29 mouse cellular contexts compared by ENCODE assay signal in the genomic region with DNA sequence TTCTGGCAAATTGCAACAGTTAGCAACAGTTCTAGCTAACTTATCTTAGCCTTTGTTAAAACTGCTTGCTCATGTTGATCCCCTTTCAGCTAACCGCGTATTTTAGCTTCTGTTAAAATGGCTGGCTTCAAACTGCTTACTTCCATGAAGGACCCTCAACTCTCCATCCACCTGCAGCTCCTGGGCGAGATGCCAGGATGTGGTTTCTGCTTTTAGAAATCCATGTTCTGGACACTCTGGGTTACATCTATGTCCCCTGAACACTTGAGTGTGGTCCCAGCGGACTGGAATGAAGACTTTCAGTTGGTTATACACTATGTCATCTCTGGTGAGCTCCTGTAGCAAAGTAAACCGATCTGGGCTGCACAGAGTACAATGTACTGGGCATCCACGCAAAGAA. TPM values are rescaled to one million over a fixed set of nuclear protein-coding genes. Genes with fewer than 3 reads are reported as not detected.
"Had no signal": no experiment of that assay in that cellular context is flagged by ENCODE, and none has a peak within 500 bp of the region (broad histone marks: within the 10 kb centered on the region; RNA-seq: fewer than 3 reads in every experiment).

No protein-coding gene starts in this region.

- H3K4me3 ChIP-seq: lung, embryonic 15.5 days; midbrain, embryonic 10.5 days; midbrain, embryonic 12.5 days; myocyte; neural tube, embryonic 13.5 days; neural tube, embryonic 15.5 days; stomach, embryonic 15.5 days had no signal

- DNase-seq: lung, adult 18-20 months; lung, postnatal 10 days; lung, postnatal 4 days; midbrain, embryonic 14.5 days; retina, postnatal 1 day; right cerebral cortex, adult 18-20 months; right cerebral cortex, postnatal 25 days; right cerebral cortex, postnatal 4 days; thymus, adult 2 months; thymus, postnatal 25 days; thymus, postnatal 4 days had no signal

- H3K9me3 ChIP-seq: lung, embryonic 15.5 days; midbrain, embryonic 10.5 days; midbrain, embryonic 12.5 days; neural tube, embryonic 13.5 days; neural tube, embryonic 15.5 days; stomach, embryonic 15.5 days had no signal

- H3K36me3 ChIP-seq: lung, embryonic 15.5 days; midbrain, embryonic 10.5 days; midbrain, embryonic 12.5 days; neural tube, embryonic 13.5 days; neural tube, embryonic 15.5 days; stomach, embryonic 15.5 days had no signal

- H3K27ac ChIP-seq: liver, embryonic 14.5 days; lung, embryonic 15.5 days; midbrain, embryonic 10.5 days; midbrain, embryonic 12.5 days; neural tube, embryonic 13.5 days; neural tube, embryonic 15.5 days; stomach, embryonic 15.5 days; stomach, postnatal 0 days had no signal

- H3K4me1 ChIP-seq: midbrain, embryonic 10.5 days; midbrain, embryonic 12.5 days; neural tube, embryonic 13.5 days; neural tube, embryonic 15.5 days had no signal

- H3K9ac ChIP-seq: liver, embryonic 14.5 days; lung, embryonic 15.5 days; midbrain, embryonic 12.5 days; neural tube, embryonic 13.5 days; neural tube, embryonic 15.5 days; stomach, embryonic 15.5 days had no signal

- H3K27me3 ChIP-seq: lung, embryonic 15.5 days; midbrain, embryonic 12.5 days; neural tube, embryonic 13.5 days; neural tube, embryonic 15.5 days; stomach, embryonic 15.5 days had no signal

RNA-seq across cellular contexts. Expression of a gene that starts 23.0 kb away (rescaled TPM):
- polyA plus RNA-seq: myocyte had no signal

RNA-seq across cellular contexts. Expression of a gene that starts 34.6 kb away (rescaled TPM):
- polyA plus RNA-seq: myocyte had no signal

RNA-seq across cellular contexts. Expression of a gene that starts 59.4 kb away (rescaled TPM):
- total RNA-seq: megakaryocyte, adult 5-6 weeks; megakaryocyte-erythroid progenitor cell, adult 5-6 weeks had no signal
- polyA plus RNA-seq: liver, embryonic 14.5 days; liver, embryonic 16.5 days; lung, embryonic 15.5 days; midbrain, embryonic 10.5 days; midbrain, embryonic 12.5 days; midbrain, embryonic 14.5 days; midbrain, embryonic 16.5 days; myocyte; neural tube, embryonic 11.5 days; neural tube, embryonic 13.5 days; neural tube, embryonic 15.5 days; small intestine, adult 2 months; spleen, adult 2 months; stomach, embryonic 15.5 days; stomach, postnatal 0 days; testis, adult 2 months; thymus, adult 2 months; urinary bladder, adult 2 months had no signal
